Mouse (Mus musculus) G1E (cell line): ENCODE results near the gene Wwc2.

Source experiments
- CTCF ChIP-seq: IDR thresholded peaks from 2 replicates; pipeline ENCODE4 v1.5.1; 2012; ENCODE audit warnings: low read depth, low read length, inconsistent platforms, mixed read lengths
- GATA1 ChIP-seq: IDR thresholded peaks from 2 replicates; pipeline ENCODE4 v1.6.1; 2012; ENCODE audit warnings: borderline replicate concordance, low read length, inconsistent platforms, mixed read lengths
- GATA2 ChIP-seq: IDR thresholded peaks from 2 replicates; pipeline ENCODE4 v1.6.1; 2012; ENCODE audit warnings: low read depth, low read length, inconsistent platforms, borderline replicate concordance
- TAL1 ChIP-seq: conservative IDR thresholded peaks from 2 replicates; pipeline ENCODE4 v1.6.1; 2012; ENCODE audit warnings: low read depth, low read length, inconsistent platforms, mixed read lengths

DNA sequence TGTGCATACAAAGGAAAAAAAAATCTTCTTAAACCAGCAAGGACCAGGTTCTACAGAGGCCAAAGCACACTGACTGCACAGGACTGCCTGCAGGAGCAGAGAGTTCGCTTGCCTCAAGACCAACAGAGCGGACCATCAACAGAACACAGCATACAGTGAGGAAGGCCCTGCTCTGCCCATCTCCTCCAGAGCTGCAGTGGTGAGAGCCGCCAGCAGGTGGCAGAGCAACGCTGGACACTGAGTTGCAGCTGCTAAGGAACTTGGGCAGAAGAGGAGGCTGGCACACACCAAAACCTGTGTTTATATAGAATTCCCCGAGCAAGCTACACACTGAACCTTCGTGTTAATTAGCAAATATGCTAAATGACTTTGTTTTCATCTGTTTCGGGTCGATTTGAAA, 123.7 kb downstream of the Wwc2 start:
- TF ChIP-seq CTCF: peak; percentile 86
- no peak for TF ChIP-seq GATA1
- no peak for TF ChIP-seq GATA2
- TF ChIP-seq TAL1: no peak
